Mouse (Mus musculus): Measurements from ENCODE around the gene Gm2004. TPM values are rescaled to one million over a fixed set of nuclear protein-coding genes. Genes with fewer than 3 reads are reported as not detected.

The Gm2004 gene
- polyA plus RNA-seq (2015; fragmentation: Nextera tagmentation; extraction: Ambion mirVana): 0.54 and 0.65 TPM in 2 replicates

DNA sequence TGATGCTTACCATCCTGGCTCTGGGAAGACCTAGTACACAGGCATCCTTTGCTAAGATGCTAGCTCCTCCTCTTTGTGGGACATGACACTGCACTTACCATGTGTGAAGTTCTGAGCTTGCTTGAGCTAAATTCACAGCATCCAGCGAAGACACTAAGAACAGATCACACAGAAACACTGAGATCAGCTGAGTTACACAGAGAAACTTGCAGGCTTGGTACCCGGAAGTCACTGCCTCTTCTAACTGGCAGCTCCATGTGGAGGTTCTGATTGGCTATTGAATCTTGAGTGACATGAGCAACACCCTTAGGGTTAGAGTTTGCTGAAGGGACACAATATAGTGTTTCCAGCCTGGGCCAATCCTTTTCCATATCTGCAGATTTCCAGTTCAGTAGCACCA is at the start of gene Gm2004:
Gm2004 (minus strand) TSS at position 101 of the 400 bp plus-strand sequence.

Other genes starting within 250 kb of the Gm2004 start
- gene Zfp966, start 218.7 kb downstream of the Gm2004 start, polyA plus RNA-seq (2015; fragmentation: Nextera tagmentation; extraction: Ambion mirVana): 0.80 and 1.2 TPM in 2 replicates
- gene Gm2026, start 184.5 kb downstream of the Gm2004 start, polyA plus RNA-seq (2015; fragmentation: Nextera tagmentation; extraction: Ambion mirVana): 13.3 and 20.0 TPM in 2 replicates
- 16.7 and 18.6 TPM in 2 replicates for gene 2210418O10Rik, start 76.7 kb upstream of the Gm2004 start, polyA plus RNA-seq (2015; fragmentation: Nextera tagmentation; extraction: Ambion mirVana)
- not detected in 2 replicates for gene Gm11009, start 169.7 kb upstream of the Gm2004 start, polyA plus RNA-seq (2015; fragmentation: Nextera tagmentation; extraction: Ambion mirVana)